Mouse (Mus musculus): ENCODE data around the gene Ndufa8.

Gene Ndufa8

DNA sequence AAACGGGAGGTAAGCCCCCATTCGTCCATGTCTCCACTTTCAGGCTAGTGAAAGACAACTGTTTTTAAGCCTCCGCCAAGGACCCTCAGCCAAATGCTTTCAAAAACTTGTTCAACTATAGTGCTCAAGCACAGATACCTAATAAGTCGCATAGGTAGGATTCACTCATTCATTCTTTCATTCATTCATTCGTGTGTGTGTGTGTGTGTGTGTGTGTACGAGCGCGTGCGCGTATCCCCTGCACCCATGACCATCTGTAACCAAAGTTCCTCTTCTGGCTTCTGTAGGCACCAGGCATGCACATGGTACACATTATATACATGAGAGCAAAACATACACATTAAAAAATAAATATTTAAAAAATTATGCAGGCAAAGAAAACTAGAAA, 355 bp upstream of the Ndufa8 start:
- DNase-seq (ENCODE audit: extremely low read depth, low read depth, low spot score) = no peak

DNA sequence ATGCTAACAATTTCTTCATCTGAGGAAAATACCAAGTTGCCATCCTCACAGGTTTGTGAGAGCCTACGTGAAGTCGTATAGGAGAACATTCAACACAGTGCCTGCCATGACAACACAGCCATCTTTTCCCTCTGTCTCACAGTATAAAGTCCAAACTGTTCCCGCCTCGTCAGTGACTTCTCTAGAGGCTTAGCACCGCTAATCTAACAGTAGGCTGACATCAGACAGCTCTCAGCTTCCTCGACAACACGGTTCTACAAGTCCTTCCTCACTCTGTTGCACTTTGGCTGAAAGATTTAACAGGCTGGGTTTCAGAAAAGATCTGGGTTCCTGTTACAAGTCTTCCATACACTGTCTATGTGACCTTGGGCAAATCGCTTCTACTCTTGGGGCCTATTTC, 1.0 kb downstream of the Ndufa8 start:
- no peak for DNase-seq (ENCODE audit: extremely low read depth, low read depth, low spot score)

DNA sequence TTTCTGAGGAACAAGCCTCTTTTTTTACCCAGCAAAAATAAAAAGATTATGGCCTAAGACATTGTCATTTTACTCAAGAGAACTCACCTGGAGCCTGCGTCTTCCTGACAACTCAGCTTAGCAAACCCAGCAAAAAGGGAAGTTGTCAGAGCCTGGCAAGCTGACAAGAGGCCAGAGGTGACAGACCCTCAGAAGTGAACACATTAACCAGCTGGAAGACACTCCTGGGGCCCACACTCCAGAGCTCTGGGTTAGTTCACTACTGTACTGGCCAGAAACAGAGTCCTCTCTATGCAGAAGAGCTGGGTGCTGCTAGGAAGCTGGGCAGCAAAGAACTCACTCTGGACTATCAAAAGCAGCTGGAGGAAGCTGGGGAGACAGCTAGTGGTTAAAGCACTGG, 8.3 kb downstream of the Ndufa8 start:
- DNase-seq (ENCODE audit: extremely low read depth, low read depth, low spot score) = no peak

DNA sequence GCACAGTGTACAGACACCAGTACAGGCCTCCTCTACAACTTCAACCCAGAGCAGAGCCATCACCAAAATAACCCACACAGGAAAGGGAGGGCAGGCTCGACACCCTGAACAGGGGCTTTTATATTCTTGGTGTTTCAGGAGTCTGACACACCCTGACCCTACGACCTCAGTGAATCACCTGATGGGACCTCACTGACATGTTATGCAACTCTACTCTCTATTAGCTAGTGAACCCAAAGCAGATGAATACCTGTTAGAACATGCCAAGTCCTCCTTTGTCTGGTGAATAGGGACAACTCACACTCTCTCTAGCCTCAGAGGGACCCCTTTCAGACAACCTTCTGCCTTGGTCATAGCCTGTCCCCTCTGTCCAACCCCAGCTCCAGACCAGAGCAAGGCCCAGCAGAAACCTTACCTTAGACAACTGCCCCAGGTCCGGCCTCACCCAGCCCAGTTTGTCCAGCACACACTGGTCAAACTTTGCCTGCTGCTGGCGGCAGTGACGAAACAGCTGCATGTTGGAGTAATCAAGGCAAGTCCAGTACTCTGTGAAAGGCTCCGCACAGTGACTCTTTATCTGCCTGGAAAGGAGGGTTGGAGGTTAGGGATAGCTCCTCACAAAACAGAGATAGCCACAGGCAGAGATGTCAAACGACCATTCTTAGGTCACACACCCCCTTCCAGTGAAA, 9.8 kb downstream of the Ndufa8 start:
- DNase-seq (ENCODE audit: extremely low read depth, low read depth, low spot score) = no peak

DNA sequence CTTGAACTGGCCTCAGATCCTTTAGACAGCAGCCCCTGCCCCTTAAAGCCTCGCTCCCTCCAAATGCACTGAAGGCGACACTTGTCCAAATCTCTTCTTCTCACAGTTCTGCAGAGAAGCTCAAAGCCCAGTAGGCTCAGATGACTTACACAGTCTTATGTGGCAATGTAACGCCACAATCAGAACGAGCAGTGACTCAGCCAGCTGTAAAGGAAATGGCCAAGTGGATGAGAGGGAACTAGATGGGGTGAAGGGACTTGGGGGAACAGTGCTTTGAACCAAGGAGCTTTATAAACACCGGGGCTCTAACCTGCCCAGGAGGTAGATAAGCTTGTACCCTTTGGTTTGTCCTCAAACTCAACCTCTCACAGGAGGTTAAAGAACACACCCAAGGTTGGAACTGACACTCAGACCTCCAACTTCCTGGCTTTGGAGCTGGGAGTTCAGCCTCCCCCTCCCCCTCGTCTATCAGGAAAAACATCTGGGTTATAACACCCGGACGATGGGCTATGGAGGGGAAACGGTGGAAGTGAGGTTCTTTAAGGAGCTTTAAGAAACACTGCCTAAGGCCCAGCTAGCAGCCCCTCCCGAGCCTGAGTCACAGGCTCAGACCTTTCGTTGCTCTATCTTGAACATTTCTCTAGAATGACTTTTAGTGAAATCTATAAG, 13.7 kb downstream of the Ndufa8 start:
- no peak for DNase-seq (ENCODE audit: extremely low read depth, low read depth, low spot score)

DNA sequence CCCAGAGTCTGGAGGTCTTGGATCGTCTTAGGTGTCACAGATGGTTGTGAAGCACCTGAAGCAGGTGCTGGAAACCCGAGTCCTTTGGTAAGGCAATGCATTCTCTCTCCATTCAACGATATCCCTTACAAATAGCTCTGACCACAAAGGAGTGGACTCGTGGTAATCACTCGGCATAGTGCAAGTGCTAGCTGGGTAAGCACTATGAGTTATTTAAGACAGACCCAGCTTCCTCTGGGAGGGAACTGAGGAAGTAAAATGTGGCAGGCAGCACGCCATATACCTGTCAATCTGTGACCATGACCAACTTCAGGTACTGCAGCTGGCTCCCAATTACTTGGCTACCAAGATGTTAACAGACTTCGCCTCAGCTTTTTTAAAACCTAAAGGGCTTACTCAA, 14.3 kb downstream of the Ndufa8 start:
- no peak for DNase-seq (ENCODE audit: extremely low read depth, low read depth, low spot score)

DNA sequence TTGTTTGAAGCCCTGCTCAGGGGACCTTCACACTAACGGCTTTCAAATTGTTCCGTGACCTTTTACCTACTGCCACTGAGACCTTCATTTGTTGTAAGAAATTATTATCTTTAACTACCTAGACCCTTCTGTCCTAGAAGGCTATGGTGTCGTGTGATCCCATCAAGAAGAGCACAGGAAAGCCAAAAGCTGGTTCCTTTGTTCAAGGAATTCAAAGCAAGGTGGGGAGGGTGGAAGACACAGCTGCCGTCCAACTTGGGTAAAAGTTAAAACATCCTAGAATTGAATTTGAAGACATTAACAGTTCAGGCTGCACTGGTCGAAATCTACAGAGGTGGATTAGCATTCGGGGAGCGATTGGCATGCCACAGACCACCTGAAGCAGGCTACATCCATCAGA, 15.2 kb downstream of the Ndufa8 start:
- DNase-seq (ENCODE audit: extremely low read depth, low read depth, low spot score) = no peak

DNA sequence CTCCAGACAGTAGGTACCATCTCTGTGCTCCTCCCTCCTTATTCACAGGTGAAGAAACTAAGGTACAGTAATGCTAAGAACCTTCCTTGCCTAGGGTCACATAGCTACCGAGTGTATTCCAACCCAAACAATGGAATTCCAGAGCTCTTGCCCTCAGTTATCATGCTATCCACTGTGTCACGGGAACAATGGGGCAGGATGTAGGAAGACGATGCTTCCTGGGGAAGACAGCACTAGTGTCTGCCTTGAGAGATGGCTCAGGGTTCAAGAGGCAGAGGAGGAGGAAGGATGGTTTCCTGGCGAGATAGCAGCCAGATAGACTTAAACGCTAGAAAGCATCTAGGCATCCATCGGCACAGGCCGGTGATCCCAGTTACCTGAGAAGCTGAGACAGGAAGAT, 16.3 kb downstream of the Ndufa8 start:
- no peak for DNase-seq (ENCODE audit: extremely low read depth, low read depth, low spot score)

DNA sequence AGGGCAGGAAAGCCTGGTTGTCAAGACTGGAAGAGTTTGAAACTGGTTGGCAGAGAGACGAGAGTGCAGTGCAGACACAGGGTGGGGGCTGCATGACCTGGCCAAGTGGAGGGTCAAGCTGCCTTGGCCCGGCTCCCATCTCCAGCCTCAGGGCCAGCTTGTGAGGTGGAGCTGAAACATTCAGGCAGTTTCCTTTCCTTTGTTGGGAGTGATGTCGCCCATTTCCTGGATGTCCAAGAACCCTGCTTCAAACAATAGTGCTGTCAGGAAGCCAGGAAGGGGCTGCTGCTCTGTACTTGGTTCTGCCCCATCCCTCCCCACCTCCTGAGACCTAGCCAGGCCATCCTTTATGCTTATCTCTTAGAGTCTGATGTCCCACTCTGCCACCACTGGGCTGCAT, 25.9 kb downstream of the Ndufa8 start:
- DNase-seq (ENCODE audit: extremely low read depth, low read depth, low spot score) = no peak

DNA sequence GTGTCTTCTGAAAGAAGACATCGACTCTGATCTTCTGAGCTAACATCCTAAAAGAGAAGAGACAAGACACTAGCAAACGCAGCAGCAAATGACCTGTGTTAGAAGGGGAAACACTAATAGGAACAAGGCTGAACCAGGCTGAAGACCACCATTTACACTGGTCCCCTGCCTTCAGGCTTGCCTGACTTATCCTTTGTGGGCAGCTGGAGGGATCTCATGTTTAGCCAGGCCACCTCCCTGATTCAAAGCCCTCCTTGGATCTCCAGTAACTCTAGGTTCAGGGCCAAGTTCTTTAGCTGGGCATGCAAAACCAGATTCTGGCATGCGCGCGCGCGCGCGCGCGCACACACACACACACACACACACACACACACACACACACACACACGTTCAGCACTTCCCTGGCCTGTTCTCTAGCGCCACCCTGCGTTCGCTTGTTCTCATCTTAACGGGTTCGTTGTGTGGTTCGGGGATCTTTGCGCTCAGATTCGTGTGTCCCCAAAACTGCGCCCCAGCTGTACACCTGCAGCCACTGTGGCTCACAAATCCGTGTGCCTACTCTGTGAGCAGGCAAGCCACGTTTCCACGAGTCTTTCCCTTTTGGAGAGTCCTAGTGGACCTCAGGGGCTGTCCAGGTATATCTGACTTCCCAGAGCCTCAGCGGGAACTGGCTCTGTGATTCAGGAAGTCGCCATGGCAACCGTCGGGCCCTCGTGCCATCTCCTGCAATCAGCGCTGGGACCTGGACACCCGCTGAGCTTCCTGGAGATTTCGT, 27.6 kb downstream of the Ndufa8 start:
- DNase-seq (ENCODE audit: extremely low read depth, low read depth, low spot score) = no peak

DNA sequence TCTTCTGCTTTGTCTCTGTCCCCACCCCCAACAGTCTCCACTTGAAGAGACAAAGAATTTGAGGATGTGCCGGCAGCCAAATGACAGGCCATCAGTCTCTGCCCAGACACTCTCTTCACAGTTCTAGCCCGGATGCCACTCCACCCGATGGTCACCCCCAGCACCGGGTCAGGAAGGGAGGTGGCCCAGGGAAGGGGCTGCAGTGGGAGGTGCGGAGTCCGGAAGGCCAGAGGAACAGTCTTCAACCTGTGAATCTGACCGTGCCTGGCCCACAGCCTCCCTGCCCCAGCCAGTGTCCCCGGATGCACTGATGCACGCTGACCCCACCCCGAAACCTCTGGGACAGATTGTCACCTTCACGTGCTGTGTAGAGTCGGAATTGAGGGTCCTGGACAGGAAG, 36.2 kb downstream of the Ndufa8 start:
- no peak for DNase-seq (ENCODE audit: extremely low read depth, low read depth, low spot score)

DNA sequence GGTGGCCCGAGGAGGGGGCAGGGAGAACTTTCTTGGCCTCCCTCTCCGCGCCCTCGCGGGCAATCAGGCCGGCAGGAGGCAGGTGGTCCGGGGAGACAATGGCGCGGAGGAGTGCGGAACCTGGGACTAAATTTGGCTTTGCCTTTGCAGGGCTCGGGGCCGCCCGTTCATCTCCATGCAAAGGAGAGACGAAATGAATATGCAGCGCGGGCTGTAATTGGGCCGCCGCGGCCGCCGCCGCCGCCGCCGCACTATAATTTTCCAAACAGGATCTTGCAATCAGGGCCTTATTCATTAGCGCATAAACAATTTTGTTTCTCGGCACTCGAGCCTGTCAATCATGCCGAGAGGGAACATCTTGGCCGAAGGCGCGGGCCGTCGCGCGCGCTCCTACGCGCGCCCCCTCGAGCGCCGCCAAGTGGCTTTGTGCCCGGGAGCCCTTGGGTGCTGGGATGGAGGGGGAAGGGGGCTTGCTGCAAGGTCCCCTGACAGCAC, 37.8 kb downstream of the Ndufa8 start:
- DNase-seq (ENCODE audit: extremely low read depth, low read depth, low spot score) = no peak

DNA sequence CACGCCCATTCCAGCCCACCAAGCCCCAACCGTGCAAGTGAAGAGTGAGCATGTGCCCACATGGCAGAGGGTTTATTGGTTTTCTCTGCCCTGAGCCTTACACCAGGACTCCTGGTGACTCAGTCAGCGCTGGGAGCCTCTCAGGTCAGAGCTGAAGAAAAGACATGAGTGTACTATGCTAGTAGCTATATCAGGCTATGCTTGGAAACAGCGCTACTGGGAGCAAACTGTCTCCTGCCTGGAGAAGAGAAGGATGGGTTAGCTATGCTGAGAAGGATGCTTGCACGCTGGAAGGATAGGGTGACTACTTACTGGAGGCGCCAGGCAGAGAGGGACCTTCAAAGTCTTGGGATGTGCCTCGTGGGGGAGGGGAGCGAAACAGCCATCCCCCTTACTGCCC, 38.6 kb downstream of the Ndufa8 start:
- DNase-seq (ENCODE audit: extremely low read depth, low read depth, low spot score) = no peak

DNA sequence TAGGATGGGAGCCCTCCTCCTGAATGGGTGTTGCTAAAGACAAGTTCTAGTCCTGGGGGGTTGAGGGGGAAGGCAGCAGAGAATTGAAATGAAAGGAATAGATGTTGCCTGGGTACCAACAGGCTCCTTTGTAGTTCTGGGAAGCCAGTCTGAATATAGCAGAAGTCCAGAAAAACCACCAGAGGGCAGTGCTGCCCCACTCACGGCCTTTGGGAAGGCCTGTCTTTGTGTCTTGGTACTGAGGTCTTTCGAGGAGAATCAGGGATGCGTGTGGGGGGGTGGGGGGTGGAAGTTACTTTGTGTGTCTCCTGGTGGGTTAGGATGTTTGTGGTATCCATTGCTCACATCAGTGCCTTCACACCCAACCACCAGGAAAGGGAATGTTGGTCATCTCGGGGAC, 39.8 kb downstream of the Ndufa8 start:
- no peak for DNase-seq (ENCODE audit: extremely low read depth, low read depth, low spot score)

DNA sequence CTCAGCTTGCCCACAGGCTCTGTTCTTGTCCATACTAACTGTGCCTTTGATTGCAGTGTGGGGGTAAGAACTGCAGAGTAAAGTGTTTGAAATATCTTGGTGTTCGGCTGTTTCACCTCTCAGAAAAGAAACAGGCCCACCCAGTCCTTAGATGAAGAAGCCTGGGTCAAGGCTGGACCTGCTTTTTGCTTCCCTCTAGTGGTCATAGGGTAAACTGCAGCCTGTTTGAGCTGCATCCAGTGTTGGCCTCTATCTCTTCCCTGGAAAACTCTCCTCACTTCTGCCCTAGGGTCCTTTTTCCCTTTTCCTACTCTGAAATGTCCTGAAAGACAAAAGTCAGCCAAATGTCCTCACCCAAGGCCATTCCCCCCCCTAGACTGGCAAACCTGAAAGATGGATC, 41.1 kb downstream of the Ndufa8 start:
- DNase-seq (ENCODE audit: extremely low read depth, low read depth, low spot score) = no peak

DNA sequence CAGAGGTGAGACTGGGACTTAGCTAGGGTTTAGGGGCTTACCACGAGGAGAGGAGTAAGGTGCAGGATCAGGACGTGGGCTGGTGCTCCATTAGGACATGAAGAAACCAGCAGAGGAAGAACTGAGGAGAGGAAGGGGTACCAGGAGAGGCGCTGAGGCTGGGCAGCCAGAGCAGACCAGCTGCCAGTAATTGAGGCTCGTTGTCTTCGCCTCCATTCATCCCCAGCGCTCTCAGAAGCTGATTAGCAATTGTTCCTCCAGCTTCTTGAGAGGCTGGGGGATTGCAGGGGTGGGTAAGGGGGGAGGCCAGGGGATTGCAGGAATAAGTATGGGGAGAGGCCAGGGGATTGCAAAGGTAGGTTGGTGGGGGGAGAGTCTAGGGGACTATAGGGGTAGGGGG, 47.0 kb downstream of the Ndufa8 start:
- DNase-seq (ENCODE audit: extremely low read depth, low read depth, low spot score) = no peak

DNA sequence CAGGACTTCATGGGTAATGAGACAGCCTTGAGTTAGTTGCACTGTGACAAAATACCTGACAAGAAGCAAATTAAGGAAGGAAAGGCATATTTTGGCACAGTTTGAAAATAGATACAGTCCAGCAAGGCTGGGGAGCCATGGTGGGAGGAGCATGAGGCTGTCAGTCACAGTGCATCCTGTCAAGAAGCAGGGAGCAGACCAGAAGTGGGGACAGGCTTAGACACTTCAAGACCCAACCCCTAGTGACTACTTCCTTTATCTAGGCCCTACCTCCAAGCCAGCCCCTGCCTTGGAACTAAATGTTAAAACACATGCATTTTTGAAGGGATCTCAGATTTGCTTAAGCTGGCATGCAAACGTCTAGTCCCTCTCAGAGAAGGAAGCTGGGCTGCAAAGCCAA, 48.8 kb downstream of the Ndufa8 start:
- DNase-seq (ENCODE audit: extremely low read depth, low read depth, low spot score) = no peak

DNA sequence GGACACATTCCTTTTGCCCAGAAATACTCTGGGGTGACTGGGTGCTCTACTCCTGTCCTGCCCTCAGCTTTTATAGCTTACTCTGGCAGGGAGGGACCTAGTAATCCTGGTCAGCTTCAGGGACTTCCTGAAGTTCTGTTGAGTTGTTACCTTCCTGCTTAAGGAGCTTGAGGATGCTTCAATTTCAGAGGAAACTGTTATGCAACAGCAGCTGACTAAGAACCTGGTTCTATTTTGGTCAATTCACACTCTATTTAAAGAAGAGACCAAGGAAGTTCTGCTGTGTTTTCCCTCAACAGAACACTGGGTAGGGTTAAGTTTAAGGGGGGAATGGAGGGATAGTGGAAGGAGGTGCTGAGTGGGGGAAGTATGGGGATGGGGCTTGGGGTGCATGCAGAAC, 50.0 kb downstream of the Ndufa8 start:
- no peak for DNase-seq (ENCODE audit: extremely low read depth, low read depth, low spot score)

DNA sequence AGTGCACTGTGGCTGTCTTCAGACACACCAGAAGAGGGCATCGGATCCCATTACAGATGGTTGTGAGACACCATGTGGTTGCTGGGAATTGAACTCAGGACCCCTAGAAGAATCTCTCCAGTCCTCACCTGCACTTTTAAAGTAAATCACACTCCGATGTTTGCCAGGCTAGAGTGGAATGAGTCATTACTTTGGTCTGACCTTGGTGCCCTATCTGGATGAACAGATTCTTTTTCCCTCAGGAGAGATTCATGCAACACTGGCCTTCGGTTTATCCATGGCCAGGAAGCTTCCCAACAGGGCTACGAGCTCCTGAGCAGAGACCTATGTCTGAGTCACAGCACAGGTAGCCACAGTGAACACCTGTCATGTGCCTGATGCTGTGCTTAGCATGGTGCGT, 50.8 kb downstream of the Ndufa8 start:
- DNase-seq (ENCODE audit: extremely low read depth, low read depth, low spot score) = no peak

DNA sequence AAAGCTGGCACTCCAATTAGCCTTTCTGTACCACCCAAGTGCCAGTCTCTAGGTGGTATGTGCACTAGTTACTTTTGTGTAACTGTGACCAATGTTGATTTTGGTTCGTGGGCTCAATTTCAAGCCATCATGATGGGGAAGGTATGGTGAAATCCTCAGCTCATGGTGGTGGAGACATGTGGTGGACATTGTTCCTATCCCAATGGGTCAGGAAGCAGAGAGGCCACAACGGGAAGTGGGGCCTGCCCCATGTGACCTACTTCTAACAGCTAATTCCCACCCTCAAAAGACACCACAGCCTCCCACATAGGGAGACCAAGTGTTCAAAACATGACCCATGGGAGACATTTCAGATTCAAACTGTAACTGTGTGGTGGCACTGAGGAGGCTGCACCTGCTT, 52.5 kb downstream of the Ndufa8 start:
- no peak for DNase-seq (ENCODE audit: extremely low read depth, low read depth, low spot score)

DNA sequence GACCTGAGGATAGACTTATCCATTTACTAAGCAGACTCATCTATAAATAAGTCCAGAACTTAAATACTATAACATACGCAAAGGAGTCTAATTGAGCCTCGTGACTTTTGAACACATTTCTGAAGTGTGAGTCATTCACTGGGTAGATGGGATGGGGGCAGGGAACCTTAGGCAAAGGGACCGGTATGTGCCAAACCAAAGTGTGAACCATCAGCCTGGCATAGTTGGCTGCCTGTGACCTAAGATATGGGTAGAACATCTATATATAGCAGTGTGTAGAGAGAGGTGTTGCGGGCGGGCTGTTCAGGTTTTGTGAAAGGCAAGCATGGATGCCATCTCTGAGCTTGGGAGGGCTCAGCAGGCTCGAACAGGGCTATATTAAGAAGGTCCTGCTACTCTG, 54.9 kb downstream of the Ndufa8 start:
- DNase-seq (ENCODE audit: extremely low read depth, low read depth, low spot score) = no peak

DNA sequence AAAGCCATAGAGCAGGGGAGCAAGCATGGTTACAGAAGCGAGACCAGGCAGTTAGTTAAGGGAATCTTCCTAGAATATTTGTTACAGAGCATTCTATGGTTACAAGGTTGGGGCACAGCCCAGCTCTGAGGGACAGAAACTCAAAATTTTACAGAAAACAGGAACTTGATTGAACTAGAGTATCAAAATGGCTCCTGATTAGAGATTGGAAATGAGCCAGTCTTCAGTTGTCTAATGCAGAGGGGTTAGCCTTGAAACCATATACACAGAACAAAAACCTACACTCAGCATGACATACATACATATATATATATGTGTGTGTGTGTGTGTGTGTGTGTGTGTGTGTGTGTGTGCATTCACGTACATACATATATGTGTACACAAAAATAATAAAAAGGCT, 55.7 kb downstream of the Ndufa8 start:
- no peak for DNase-seq (ENCODE audit: extremely low read depth, low read depth, low spot score)
